Mouse (Mus musculus) left cerebral cortex, adult 18-20 months (tissue): ENCODE results near the gene AC134908.4. TPM values are rescaled to one million over a fixed set of nuclear protein-coding genes. Genes with fewer than 3 reads are reported as not detected.

Experiments
- DNase-seq, 2 experiments: peaks; one replicate each; pipeline ENCODE4 v3.0.0; 2021 to 2022; ENCODE audit warnings: low spot score in 2 of 2, mixed read lengths in 1 of 2
- long read RNA-seq, 2 experiments: library from polyadenylated mRNA; stranded (forward); transcript quantifications; one replicate each; pipeline ENCODE4 v2.0.0; 2021
- total RNA-seq, 2 experiments: library from RNA; stranded (reverse); gene quantifications; 2 replicates each; pipeline ENCODE4 v1.2.3; 2021

Gene AC134908.4
- total RNA-seq = 1 to 10 TPM in 1 of 2 experiments, not detected in 1; 1.4 TPM
- long read RNA-seq, experiment 1 = 0 reads
- long read RNA-seq, experiment 2, partial matches to known transcripts = 0 of 5 reads
- long read RNA-seq, experiment 2, other reads (novel, unspliced or antisense) = 4 of 5 reads

DNA sequence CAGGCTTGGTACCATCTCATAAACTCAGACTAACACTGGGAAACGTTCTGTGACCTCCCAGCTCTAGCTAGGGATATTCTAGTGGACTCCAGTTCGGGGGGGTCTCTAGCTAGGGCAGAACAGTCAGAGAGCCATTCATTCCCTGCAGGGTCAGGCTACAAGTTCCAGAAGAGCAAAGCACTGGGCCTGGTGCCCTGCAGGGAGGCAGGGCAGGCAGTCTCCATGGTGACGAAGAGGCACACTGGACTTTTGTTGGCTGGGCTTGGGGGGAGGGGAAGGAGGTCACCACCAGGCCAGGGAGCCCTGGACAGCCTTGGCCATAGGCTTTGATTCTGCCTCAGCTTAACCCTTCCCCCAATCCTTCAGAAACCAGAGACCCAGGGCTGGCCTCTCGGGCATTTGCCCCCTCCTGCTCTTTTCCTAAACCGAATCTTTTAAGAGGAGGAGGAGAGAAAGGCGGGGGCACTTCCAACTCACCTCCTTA is at the start of gene AC134908.4:
TSS of gene AC134908.4 (minus strand) at position 51 of the 484 bp plus-strand sequence.
- DNase-seq = peak in 1 of 2 experiments; percentile 49

DNA sequence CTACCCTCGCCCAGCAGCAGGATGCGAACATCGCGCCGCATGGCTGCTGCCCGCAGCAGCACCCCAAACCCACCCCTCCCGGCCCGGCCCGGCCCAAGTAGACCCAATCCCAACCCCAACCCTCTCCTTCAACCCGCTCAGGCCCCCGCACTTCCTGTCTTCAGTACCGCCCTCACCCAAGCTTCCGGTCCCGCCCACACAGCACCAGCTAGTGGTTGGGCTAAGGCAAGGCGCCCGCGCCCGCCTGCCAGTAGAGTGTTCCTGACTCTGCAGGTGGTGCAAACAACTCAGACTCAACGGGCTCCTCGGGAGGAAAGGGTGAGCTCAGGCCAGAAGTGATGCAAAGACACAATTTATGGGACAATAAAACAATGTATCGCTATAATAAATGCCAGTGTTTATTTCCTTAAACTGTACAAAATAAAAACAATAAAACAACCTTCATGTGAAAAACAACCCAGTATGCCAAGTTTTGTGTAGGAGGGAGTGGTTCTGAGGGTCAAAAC is 49.0 kb upstream of the AC134908.4 start, which contains the start of gene Rhot2:
TSS of gene Rhot2 (minus strand) at position 456 of the 506 bp plus-strand sequence.
- DNase-seq = peak; percentile 96

GRCm38 (mm10) chr17:25843636-25844395 is 48.4 kb upstream of the AC134908.4 start:
- DNase-seq = peak; percentile 25 to 44

DNA sequence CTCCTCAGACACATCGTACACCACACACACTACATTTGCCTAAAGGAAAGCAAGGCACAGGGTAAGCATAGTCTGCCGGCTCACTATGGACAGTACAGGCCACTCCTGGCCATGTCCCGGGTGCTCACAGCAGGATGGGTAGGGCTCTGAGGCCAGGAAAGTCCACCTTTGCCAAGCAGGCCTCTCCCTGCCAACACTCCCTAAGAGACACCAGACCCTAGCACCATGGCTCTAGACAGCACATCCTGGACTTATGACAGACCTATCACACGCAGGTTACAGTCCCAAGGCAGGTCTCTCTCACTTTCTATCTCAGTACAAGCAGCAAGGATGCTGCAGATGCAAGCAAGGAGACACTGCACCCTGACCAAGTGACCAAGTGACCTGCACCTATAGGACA is 47.7 kb upstream of the AC134908.4 start:
- DNase-seq = no peak

- DNase-seq = no peak
Measured at GRCm38 (mm10) chr17:25842509-25842908, 47.0 kb upstream of the AC134908.4 start.

GRCm38 (mm10) chr17:25841117-25841880 is 45.8 kb upstream of the AC134908.4 start, which contains the start of gene Gm20683:
Gm20683 (minus strand) TSS chr17:25841763.
- no peak for DNase-seq

GRCm38 (mm10) chr17:25840519-25840918 is 45.1 kb upstream of the AC134908.4 start:
- DNase-seq = no peak

- DNase-seq = no peak
Measured at GRCm38 (mm10) chr17:25839455-25840235, 44.2 kb upstream of the AC134908.4 start.

DNA sequence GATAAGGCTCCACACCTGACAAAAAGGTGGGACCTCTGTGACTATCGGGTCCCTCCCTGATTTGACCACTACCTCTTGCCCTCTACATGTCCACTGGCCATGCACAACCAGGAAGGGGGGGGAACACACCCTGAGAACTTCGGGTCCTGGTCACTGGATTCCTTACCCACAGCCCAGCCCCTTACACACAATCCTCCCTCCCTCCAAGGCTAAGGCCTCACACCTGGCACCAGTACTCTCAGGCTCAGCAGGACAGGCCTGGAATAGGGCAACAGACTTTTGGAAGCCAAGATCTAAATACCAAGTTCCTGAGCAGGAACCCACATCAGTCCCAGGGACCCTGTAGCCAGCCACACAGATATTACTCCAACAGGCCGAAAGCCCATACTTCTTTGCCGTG is 43.4 kb upstream of the AC134908.4 start:
- DNase-seq = no peak

GRCm38 (mm10) chr17:25837533-25837932 is 42.1 kb upstream of the AC134908.4 start:
- DNase-seq = no peak

- peak; percentile 74 to 90 for DNase-seq
Measured at GRCm38 (mm10) chr17:25837076-25837410, 41.6 kb upstream of the AC134908.4 start, which contains the start of gene Rhbdl1. Rhbdl1 (minus strand) TSS chr17:25837295.

GRCm38 (mm10) chr17:25836397-25837075 is 41.1 kb upstream of the AC134908.4 start:
- no peak for DNase-seq

DNA sequence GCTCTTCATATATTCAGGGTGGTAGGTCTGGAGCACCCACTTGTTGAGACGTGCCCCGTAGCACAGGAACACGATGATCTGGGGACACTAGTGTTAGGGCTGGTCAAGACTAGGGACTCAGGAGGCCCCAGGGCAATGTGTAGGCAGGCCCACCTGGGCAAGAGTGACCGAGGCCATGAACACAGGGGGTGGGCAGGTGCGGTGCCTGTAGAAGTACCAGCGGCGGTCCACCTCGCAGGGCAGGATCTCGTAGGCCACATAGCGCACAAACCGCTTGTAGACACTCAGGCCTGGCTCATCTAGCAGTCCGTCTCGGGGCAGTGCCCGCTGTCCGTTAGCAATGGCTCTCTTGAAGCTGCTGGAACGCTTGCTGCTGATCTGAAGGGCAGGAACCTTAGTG is 40.4 kb upstream of the AC134908.4 start:
- DNase-seq = no peak

DNA sequence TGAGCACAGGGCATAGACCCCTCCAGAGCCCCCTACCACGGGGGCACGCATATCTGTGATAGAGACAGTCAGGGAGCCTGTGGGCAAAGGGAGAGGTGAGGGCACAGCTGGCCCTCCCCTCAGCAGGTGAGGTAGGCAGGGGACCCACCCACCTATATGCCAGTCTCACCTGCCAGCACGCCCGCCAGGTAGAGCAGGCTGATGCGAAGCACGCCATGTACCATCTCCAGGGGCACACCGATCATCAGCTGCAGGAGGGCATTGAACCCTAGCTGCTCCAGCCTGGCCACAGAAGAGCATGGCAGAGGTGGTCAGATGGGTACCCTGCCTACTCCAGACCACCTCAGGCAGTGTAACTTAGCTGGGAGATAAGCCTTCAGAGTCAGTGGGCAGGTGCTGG is 39.8 kb upstream of the AC134908.4 start:
- DNase-seq = no peak

DNA sequence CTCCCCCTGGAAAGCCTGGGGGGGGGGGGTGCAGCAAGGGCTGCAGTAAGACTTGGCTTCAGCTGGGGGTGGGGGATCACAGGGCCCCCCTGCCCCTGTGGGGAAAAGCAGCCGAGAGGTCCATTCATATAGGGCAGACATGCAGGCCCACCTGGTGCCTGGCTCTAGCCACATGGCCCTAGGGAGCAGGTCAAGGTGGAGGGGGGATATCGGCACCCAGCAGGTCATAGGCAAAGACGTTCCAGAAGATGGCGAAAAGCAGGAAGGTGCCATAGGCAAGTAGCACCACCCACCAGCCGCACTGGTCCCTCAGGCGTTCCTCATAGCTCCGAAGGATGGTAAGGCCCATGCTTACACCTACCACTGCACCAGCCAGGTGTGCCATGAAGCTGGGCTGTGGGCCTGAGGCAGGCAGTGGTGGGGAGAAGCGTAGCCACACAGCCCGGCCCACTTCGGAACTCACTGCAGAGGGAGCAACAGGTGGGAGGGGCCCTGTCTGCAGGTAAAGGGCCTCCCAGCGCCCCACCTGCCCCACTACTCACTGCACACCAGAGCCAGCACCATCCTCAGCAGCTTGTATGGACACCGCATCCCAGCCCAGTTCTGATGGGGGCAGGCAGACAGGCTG is 39.2 kb upstream of the AC134908.4 start:
- no peak for DNase-seq

DNA sequence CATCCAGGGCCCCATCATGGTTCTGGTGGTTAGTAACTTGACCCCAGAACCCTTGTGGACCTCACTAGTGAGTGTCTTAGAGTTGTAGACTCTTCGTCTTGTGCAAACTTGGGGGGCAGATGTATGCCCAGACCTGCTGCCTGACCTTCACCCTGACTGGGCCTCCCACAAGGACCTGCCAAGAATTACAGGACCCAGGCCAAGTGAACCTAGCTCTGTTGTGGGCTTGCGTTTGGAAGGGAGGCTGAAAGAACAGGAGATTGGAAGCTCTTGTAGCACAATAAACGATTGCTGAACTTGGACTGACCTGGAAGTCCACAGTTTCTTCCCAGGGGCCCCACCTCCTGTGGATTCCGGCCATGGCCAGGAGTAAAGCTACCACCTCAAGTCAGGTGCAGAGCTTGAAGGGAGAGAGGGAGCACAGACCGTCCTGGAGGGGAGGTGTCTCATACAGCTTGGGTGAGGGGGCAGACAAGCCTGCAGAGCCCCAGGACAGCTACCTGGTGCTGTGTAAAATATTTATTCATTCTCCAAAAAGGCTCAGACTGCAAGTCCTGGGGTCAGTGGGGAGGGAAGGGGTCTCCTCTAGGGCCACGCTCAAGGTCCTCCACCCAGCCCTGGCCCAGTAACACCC is 38.6 kb upstream of the AC134908.4 start:
- no peak for DNase-seq

DNA sequence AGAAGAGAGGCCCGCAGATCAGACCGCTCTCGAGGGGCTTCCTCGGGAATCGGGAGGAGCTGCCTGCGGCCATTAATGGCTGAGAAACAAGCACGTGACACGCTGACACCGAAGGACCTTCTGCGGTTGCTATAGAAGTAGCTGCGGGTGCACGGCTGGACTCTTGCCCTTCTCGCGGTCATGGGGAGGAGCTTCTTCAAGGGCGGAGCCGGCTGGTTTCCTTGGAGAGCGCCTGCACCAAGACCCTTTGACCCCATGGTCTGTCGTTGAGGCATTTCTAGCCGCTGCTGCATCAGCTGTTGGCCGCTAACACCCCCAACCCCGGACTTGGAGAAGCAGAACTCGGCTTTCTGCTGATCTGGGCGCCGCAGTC is 37.8 kb upstream of the AC134908.4 start, which contains the start of gene Stub1:
TSS of gene Stub1 (minus strand) at position 114 of the 373 bp plus-strand sequence.
- peak; percentile 62 to 81 for DNase-seq

DNA sequence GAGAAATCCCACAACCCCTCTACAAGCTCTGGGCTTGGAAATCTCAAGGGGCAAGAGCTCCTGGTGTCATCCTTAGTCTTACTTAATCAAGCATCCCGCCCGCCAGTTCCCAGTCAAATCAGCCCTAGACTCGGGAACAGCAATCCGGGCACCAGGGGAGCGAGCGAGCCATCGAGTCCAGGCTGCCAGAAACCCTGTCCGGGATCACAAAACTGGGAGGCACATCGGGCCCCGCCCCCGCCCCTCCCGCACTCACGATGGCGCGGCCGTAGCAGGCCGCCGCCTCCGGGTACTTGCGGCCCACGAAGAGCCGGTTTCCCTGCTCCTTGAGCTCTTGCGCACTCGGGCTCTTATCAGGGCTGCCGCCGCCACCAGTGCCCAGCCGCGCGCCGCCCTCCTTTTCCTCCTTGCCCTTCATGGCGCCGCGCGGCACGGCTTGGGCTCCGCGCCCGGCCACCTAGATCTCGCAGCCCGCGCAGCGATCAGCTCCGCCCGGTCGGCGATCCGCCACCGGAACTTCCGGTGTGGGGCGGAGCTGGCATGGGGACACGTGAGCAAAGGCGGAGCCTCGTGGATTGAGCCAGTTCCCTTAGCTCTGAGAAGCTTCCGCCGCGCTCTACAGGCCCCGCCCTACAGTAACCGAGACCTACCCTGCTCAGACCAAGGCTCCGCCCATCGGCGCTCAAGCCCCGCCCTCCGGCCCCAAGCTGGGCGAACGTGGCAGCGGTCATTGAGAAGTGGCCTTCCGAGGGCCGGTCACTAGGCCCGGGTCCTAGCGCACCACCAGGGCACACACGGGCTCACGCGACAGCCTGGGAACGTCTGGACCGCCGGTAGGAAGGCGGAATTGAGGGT is 37.2 kb upstream of the AC134908.4 start:
- DNase-seq = peak; percentile 97 to 98
